Mouse (Mus musculus): ENCODE data around the gene Mob3c.

GRCm38 (mm10) chr4:115851569-115851968 is 23.7 kb downstream of the Mob3c start:
- TF ChIP-seq CTCF (IDR thresholded peaks at IDR 0.05; ENCODE audit: low read depth) (no peak), EP300 (optimal IDR thresholded peaks at IDR 0.05) (no peak)
